In genomic region chr9:70678682-70679131, GRCm38 (mm10) we compare ENCODE assay signal across 7 mouse cellular contexts. TPM values are rescaled to one million over a fixed set of nuclear protein-coding genes. Genes with fewer than 3 reads are reported as not detected.
A peak's percentile ranks its signal among the peaks of the same experiment; 100 is the strongest.
DNase-seq lines count a peak whose midpoint lies in the region; ATAC-seq lines count a peak whose summit lies in the region.

Adam10 (plus strand) TSS chr9:70678997.

- H3K27ac ChIP-seq in embryonic facial prominence, embryonic 10.5 days (replicated peaks): peak within 1 kb of the TSS; percentile 96
- H3K27ac ChIP-seq in limb, embryonic 10.5 days: peak within 1 kb of the TSS; percentile 98
- peak within 1 kb of the TSS; percentile 98 for H3K27ac ChIP-seq in midbrain, embryonic 13.5 days

- peaks cover 24% of the 10 kb centered on the region for H3K4me1 ChIP-seq in embryonic facial prominence, embryonic 10.5 days
- peaks cover 24% of the 10 kb centered on the region for H3K4me1 ChIP-seq in limb, embryonic 10.5 days
- H3K4me1 ChIP-seq in midbrain, embryonic 13.5 days (replicated peaks): peaks cover 24% of the 10 kb centered on the region

- H3K9ac ChIP-seq in midbrain, embryonic 13.5 days (replicated peaks): peak within 1 kb of the TSS; percentile 96

- ATAC-seq in granulocyte monocyte progenitor cell, adult 5-6 weeks (replicated peaks; ENCODE audit: poor library complexity, severe bottlenecking): peak; percentile 95
- ATAC-seq in midbrain, embryonic 13.5 days: peak; percentile 99

- H3K36me3 ChIP-seq in embryonic facial prominence, embryonic 10.5 days (replicated peaks): no peaks in the 10 kb centered on the region
- no peaks in the 10 kb centered on the region for H3K36me3 ChIP-seq in limb, embryonic 10.5 days
- H3K36me3 ChIP-seq in midbrain, embryonic 13.5 days: no peaks in the 10 kb centered on the region

- H3K9me3 ChIP-seq in embryonic facial prominence, embryonic 10.5 days: no peaks in the 10 kb centered on the region
- H3K9me3 ChIP-seq in limb, embryonic 10.5 days (replicated peaks): no peaks in the 10 kb centered on the region
- H3K9me3 ChIP-seq in midbrain, embryonic 13.5 days: no peaks in the 10 kb centered on the region

- WGBS in embryonic facial prominence, embryonic 10.5 days: under 1% methylated on average over 48 of the region's 48 CpGs
- WGBS in limb, embryonic 10.5 days: under 1% methylated on average over 48 of the region's 48 CpGs
- 0% methylated on average over 45 of the region's 48 CpGs for WGBS in midbrain, embryonic 13.5 days

- DNase-seq in adrenal gland, postnatal 10 days: peak; percentile 100
- DNase-seq in embryonic facial prominence, embryonic 10.5 days (ENCODE audit: low spot score): peak; percentile 100
- DNase-seq in kidney, adult 11 months: peak; percentile 99
- peak; percentile 100 for DNase-seq in limb, embryonic 10.5 days (ENCODE audit: low spot score)
- peak; percentile 97 for DNase-seq in spleen, adult 12 weeks (ENCODE audit: low spot score)

- no peaks in the 10 kb centered on the region for H3K27me3 ChIP-seq in embryonic facial prominence, embryonic 10.5 days (replicated peaks; ENCODE audit: low read depth, poor library complexity, severe bottlenecking)
- no peaks in the 10 kb centered on the region for H3K27me3 ChIP-seq in limb, embryonic 10.5 days (ENCODE audit: low read depth, poor library complexity, severe bottlenecking)
- H3K27me3 ChIP-seq in midbrain, embryonic 13.5 days: no peaks in the 10 kb centered on the region

- H3K4me3 ChIP-seq in embryonic facial prominence, embryonic 10.5 days: peak within 1 kb of the TSS; percentile 97
- H3K4me3 ChIP-seq in limb, embryonic 10.5 days: peak within 1 kb of the TSS; percentile 99
- peak within 1 kb of the TSS; percentile 96 for H3K4me3 ChIP-seq in midbrain, embryonic 13.5 days (replicated peaks)

- H3K4me2 ChIP-seq in midbrain, embryonic 13.5 days (replicated peaks): peak within 1 kb of the TSS; percentile 92

RNA-seq across cellular contexts. Expression of gene Adam10, which starts in this region (rescaled TPM):
- total RNA-seq in adrenal gland, postnatal 10 days (2021): 10 to 100 TPM; 54.1 to 59.2 TPM
- 62.3 TPM in 2 replicates for polyA plus RNA-seq in embryonic facial prominence, embryonic 10.5 days (2016; fragmentation: Nextera tagmentation; extraction: Ambion mirVana)
- 61.0 and 70.7 TPM in 2 replicates for total RNA-seq in granulocyte monocyte progenitor cell, adult 5-6 weeks (2014; fragmentation: Nextera tagmentation)
- 46.5 and 47.8 TPM in 2 replicates for total RNA-seq in granulocyte monocyte progenitor cell, adult 5-6 weeks (2017)
- 51.3 and 60.3 TPM in 2 replicates for polyA plus RNA-seq in limb, embryonic 10.5 days (2016; fragmentation: Nextera tagmentation; extraction: Ambion mirVana)
- 68.5 and 69.9 TPM in 2 replicates for polyA plus RNA-seq in midbrain, embryonic 13.5 days (2015; fragmentation: Nextera tagmentation; extraction: Ambion mirVana)

Comparison
In these comparisons a context has a peak if more than half of its experiments do, and no peak if none do; other contexts are left out.
1. Peak in every context shown above with its lines: DNase-seq, ATAC-seq, H3K4me3 ChIP-seq and H3K27ac ChIP-seq.